8 mouse cellular contexts compared by ENCODE assay signal in genomic region chr13:45390312-45390961, GRCm38 (mm10). TPM values are rescaled to one million over a fixed set of nuclear protein-coding genes. Genes with fewer than 3 reads are reported as not detected.
DNase-seq lines count a peak whose midpoint lies in the region; ATAC-seq and TF ChIP-seq lines count a peak whose summit lies in the region.

No protein-coding gene starts in this region.

- peaks cover 3% of the 10 kb centered on the region; the same call in 1 of the 2 replicates for H3K36me3 ChIP-seq in kidney, adult 2 months (ENCODE audit: control insufficient read depth, insufficient read depth, low read length)
- no peaks in the 10 kb centered on the region for H3K36me3 ChIP-seq in lung, embryonic 14.5 days (ENCODE audit: insufficient read depth)

- peak; percentile 32 to 37 for DNase-seq in left cerebral cortex, postnatal 36 days (ENCODE audit: low spot score in 2 of 2)
- DNase-seq in left cerebral cortex, adult 18-20 months (ENCODE audit: low spot score in 2 of 2): no peak
- peak; percentile 36 for DNase-seq in heart, adult 8-10 months (ENCODE audit: low spot score)
- DNase-seq in kidney, adult 2 months: peak; percentile 62
- peak; percentile 74 for DNase-seq in lung, embryonic 14.5 days
- DNase-seq in retina, adult 2 months (ENCODE audit: low read depth, low spot score): peak; percentile 58
- peak; percentile 66 for DNase-seq in thymus, postnatal 25 days

- intact Hi-C loops in left cerebral cortex, postnatal 36 days (cut with DNase I): loop anchor here (5.0 kb wide), 2 partner anchors 52 to 358 kb away; no protein-coding TSS in a partner anchor

- no peak for TF ChIP-seq POLR2A in cortical plate, adult 2 months (IDR thresholded peaks at IDR 0.05; ENCODE audit: extremely low read depth, insufficient read depth, low read length)
- no peak for TF ChIP-seq POLR2A in kidney, adult 2 months (IDR thresholded peaks at IDR 0.05; ENCODE audit: low read depth, low read length)

- no peak overlapping the region for H3K27ac ChIP-seq in cortical plate, adult 2 months (ENCODE audit: insufficient read depth, low read length)
- H3K27ac ChIP-seq in kidney, adult 2 months (ENCODE audit: insufficient read depth, low read depth, low read length): peak overlapping the region; percentile 99
- H3K27ac ChIP-seq in lung, embryonic 14.5 days (ENCODE audit: low read depth): peak overlapping the region; percentile 84

- ATAC-seq in lung, embryonic 14.5 days (ENCODE audit: insufficient read depth): peak; percentile 1; the same call in 1 of the 2 replicates

- WGBS in kidney, adult 2 months: under 1% methylated on average over 25 of the region's 25 CpGs
- WGBS in lung, embryonic 14.5 days: 1% methylated on average over 25 of the region's 25 CpGs

- H3K4me2 ChIP-seq in lung, embryonic 14.5 days: peak overlapping the region; percentile 99

- H3K9me3 ChIP-seq in lung, embryonic 14.5 days (ENCODE audit: low read depth, low read length): no peaks in the 10 kb centered on the region

- H3K4me3 ChIP-seq in cortical plate, adult 2 months (ENCODE audit: insufficient read depth, low read length): peak overlapping the region; percentile 67
- H3K4me3 ChIP-seq in kidney, adult 2 months (ENCODE audit: insufficient read depth, low read depth, low read length): peak overlapping the region; percentile 91
- H3K4me3 ChIP-seq in lung, embryonic 14.5 days (ENCODE audit: low read depth, low read length): peak overlapping the region; percentile 73

- H3K9ac ChIP-seq in lung, embryonic 14.5 days: peak overlapping the region; percentile 71

- no peak for TF ChIP-seq CTCF in cortical plate, adult 2 months (IDR thresholded peaks at IDR 0.05; ENCODE audit: extremely low read depth, insufficient read depth, low read length)
- no peak; the same call in 1 of the 2 replicates for TF ChIP-seq CTCF in kidney, adult 2 months (conservative IDR thresholded peaks at IDR 0.05; ENCODE audit: insufficient read depth, insufficient read length, low read depth, low read length)
- peak; percentile 29; the same call in 1 of the 2 replicates for TF ChIP-seq CTCF in lung, embryonic 14.5 days (IDR thresholded peaks at IDR 0.05; ENCODE audit: low read depth)

- H3K27me3 ChIP-seq in kidney, adult 2 months (replicated peaks; ENCODE audit: control insufficient read depth, insufficient read depth, low read length): no peaks in the 10 kb centered on the region
- H3K27me3 ChIP-seq in lung, embryonic 14.5 days (ENCODE audit: insufficient read depth, low read length): no peaks in the 10 kb centered on the region

- H3K4me1 ChIP-seq in cortical plate, adult 2 months (ENCODE audit: control insufficient read depth, insufficient read depth, low read length): peaks cover 5% of the 10 kb centered on the region
- peaks cover 22% of the 10 kb centered on the region for H3K4me1 ChIP-seq in kidney, adult 2 months (ENCODE audit: control insufficient read depth, insufficient read depth, low read length)
- peaks cover 16% of the 10 kb centered on the region for H3K4me1 ChIP-seq in lung, embryonic 14.5 days (ENCODE audit: insufficient read depth)

RNA-seq across cellular contexts. Expression of gene Mylip, which starts 0.9 kb away (rescaled TPM):
- 10 to 100 TPM; 16.2 to 17.3 TPM for total RNA-seq in left cerebral cortex, postnatal 36 days (2021)
- total RNA-seq in left cerebral cortex, adult 18-20 months (2021): 10 to 100 TPM; 12.9 to 14.2 TPM
- 12.9 and 13.2 TPM in 2 replicates for polyA plus RNA-seq in cortical plate, adult 2 months (2012; rRNA removed)
- 10 to 100 TPM; 14.3 to 28.1 (median 19.6) TPM for total RNA-seq in heart, adult 8-10 months (2022)
- polyA plus RNA-seq in kidney, adult 2 months (2012; rRNA removed): 29.4 and 33.5 TPM in 2 replicates
- 3.8 and 3.9 TPM in 2 replicates for polyA plus RNA-seq in lung, embryonic 14.5 days (2014; fragmentation: Nextera tagmentation; extraction: Ambion mirVana)

Comparison
In these comparisons a context has a peak if more than half of its experiments do, and no peak if none do; other contexts are left out.
1. DNase-seq: peak in left cerebral cortex, postnatal 36 days (2 of 2), heart, adult 8-10 months (single experiment), kidney, adult 2 months (single experiment), lung, embryonic 14.5 days (single experiment), retina, adult 2 months (single experiment) and thymus, postnatal 25 days (single experiment); none in left cerebral cortex, adult 18-20 months (0 of 2).
2. Peak in every context shown above with its lines, with median percentiles within 50 percentile points of each other: H3K4me3 ChIP-seq.